Mouse (Mus musculus) forebrain, embryonic 16.5 days (tissue): Measurements from ENCODE around the gene Ngp. TPM values are rescaled to one million over a fixed set of nuclear protein-coding genes. Genes with fewer than 3 reads are reported as not detected.
A peak's percentile ranks its signal among the peaks of the same experiment; 100 is the strongest.
"Not testable (repeated sequence)": the region's sequence is repeated elsewhere in the genome, so short reads cannot be mapped to it uniquely, and the experiment has no call there.

Source experiments
- ATAC-seq: fragments of 200-750 bp; cut with Nextera tagmentation; 2 replicates; pipeline ENCODE4 v1.8.0; 2017; ENCODE audit warnings: mild to moderate bottlenecking, moderate library complexity
- H3K27ac ChIP-seq: fragments of 300-500 bp; sonication (generic); 2 replicates; pipeline ENCODE4 v1.5.1; 2014; ENCODE audit warnings: low read length, control low read depth
- H3K27me3 ChIP-seq: fragments of 300-500 bp; sonication (generic); replicated peaks from 2 replicates; pipeline ENCODE4 v1.6.1; 2014; ENCODE audit warnings: low read length; ENCODE audit not compliant: control insufficient read depth, insufficient read depth
- H3K36me3 ChIP-seq: fragments of 300-500 bp; sonication (generic); 2 replicates; pipeline ENCODE4 v1.6.1; 2014; ENCODE audit not compliant: control insufficient read depth, insufficient read depth
- H3K4me1 ChIP-seq: fragments of 300-500 bp; sonication (generic); replicated peaks from 2 replicates; pipeline ENCODE4 v1.6.1; 2014; ENCODE audit warnings: low read length; ENCODE audit not compliant: control insufficient read depth, insufficient read depth
- H3K4me2 ChIP-seq: fragments of 300-500 bp; sonication (generic); 2 replicates; pipeline ENCODE4 v1.6.1; 2014; ENCODE audit warnings: mild to moderate bottlenecking, low read length, control low read depth
- H3K4me3 ChIP-seq: fragments of 300-500 bp; sonication (generic); replicated peaks from 2 replicates; pipeline ENCODE4 v1.5.1; 2014; ENCODE audit warnings: mild to moderate bottlenecking, low read length, control low read depth
- H3K9ac ChIP-seq: fragments of 300-500 bp; sonication (generic); replicated peaks from 2 replicates; pipeline ENCODE4 v1.6.1; 2014; ENCODE audit warnings: low read depth, low read length, control low read depth
- H3K9me3 ChIP-seq: fragments of 300-500 bp; sonication (generic); 2 replicates; pipeline ENCODE4 v1.6.1; 2016; ENCODE audit warnings: low read length; ENCODE audit not compliant: control insufficient read depth
- WGBS: fragments of 180-500 bp; shearing (Covaris S2); extraction: QIAGEN DNeasy Blood & Tissue Kit; methylation state at CpG from one replicate; pipeline ENCODE4 v1.1.7; 2014; 5-methylcytosine and 5-hydroxymethylcytosine counted together
- polyA plus RNA-seq: library from polyadenylated mRNA; unstranded; fragments of >200 nt; fragmentation: Nextera tagmentation; extraction: Ambion mirVana; gene quantifications from 2 replicates; pipeline ENCODE4 v1.2.1, GENCODE M21; 2015

The Ngp gene
- polyA plus RNA-seq, 1 experiment from 2014 or later, result 0.51 TPM

DNA sequence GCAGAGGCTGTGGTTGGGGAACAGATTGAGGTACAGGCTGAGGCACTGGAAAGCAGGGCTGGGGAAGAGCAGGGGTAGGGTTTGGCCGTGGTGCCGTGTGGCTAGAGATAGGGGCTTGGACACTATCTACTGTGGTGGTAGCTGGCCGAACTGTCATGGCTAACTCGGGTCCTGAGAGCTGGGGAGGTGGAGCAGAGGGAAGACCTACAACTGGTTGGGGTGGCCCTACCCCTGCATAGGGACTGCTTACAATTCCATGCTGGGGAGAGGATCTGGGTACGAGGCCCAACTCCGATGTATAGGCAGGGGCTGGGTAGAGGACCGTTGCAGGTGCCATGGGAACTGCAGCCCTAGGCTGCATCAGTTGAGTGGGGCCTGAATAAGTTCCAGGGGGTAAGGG lies 31.5 kb upstream of the Ngp start:
- no peak for ATAC-seq
- Histone ChIP-seq H3K27ac (no peak overlapping the region), H3K4me1 (no peaks in the 10 kb centered on the region), H3K27me3 (no peaks in the 10 kb centered on the region), H3K9me3 (no peaks in the 10 kb centered on the region), H3K9ac (no peak overlapping the region), H3K4me3 (no peak overlapping the region), H3K36me3 (peaks cover 53% of the 10 kb centered on the region), H3K4me2 (no peak overlapping the region)
- 93% methylated on average over 7 of the region's 7 CpGs for WGBS

DNA sequence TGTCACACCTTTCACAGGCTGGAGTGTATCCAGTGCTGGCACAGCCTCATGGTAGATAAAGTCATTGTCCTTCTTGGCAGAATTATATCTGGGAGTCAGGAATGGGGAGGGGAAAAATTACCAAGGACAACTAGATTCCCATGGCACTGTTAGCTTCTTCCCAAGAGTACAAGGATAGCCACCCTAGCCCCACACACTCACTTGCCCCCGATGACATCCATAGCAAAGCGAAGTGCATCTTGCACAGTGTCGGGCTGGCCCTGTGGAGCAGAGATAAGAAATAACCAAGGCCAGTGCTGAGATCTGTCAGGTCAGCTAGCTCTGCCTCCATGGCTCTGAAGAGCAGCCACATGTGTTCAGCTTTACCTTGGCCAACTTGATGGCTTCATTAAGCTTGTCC lies 28.7 kb upstream of the Ngp start:
- H3K9ac ChIP-seq, result no peak overlapping the region
- H3K4me1 ChIP-seq, result no peaks in the 10 kb centered on the region
- no peaks in the 10 kb centered on the region for H3K9me3 ChIP-seq
- WGBS, result 95% methylated on average over 3 of the region's 3 CpGs
- H3K4me3 ChIP-seq, result no peak overlapping the region
- H3K27me3 ChIP-seq, result no peaks in the 10 kb centered on the region
- peaks cover 45% of the 10 kb centered on the region for H3K36me3 ChIP-seq
- no peak for ATAC-seq
- H3K4me2 ChIP-seq, result no peak overlapping the region
- no peak overlapping the region for H3K27ac ChIP-seq

DNA sequence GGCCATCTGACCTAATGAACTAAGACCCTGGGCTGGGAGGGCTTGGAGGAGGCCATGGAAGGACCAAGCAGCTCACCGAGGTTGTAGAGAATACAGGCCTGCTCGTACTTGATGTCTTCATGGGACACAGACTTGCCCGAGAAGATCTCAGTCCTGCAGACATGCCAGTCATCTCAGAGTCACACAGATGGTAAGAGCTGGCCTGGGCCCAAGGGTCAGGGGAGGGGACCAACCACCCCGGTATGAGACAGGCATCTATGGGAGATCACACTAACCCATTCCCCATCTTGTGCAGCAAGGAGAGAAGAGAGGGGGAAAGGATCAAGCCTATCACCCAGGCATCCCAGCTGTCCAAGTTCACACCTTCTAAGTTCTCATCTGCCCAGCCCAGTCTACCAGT lies 26.3 kb upstream of the Ngp start:
- H3K4me1 ChIP-seq, result no peaks in the 10 kb centered on the region
- H3K27ac ChIP-seq, result no peak overlapping the region
- peaks cover 28% of the 10 kb centered on the region for H3K36me3 ChIP-seq
- H3K27me3 ChIP-seq, result no peaks in the 10 kb centered on the region
- 82% methylated on average over 4 of the region's 4 CpGs for WGBS
- no peak overlapping the region for H3K4me3 ChIP-seq
- no peak for ATAC-seq
- H3K9me3 ChIP-seq, result no peaks in the 10 kb centered on the region
- H3K9ac ChIP-seq, result no peak overlapping the region
- no peak overlapping the region for H3K4me2 ChIP-seq

DNA sequence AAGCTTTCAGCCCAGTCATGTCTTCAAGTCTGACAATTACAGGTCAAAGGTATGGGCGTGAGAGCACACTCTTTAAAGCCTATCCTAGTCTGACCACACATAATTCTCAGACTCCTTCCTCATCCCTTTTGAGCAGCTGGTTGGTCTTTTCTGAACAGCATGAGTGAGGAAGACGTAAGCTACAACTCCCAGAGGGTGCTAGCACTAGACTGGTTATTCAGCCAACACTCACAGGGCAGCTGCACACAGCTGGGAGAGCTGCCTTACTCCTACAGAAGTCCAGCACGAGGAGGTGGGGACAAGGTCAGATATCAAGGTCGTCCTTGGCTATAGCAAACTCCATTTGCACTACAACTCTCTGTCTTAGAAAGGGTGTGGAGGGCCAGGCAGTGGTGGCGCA lies 18.9 kb upstream of the Ngp start:
- H3K27ac ChIP-seq, result no peak overlapping the region
- H3K4me1 ChIP-seq, result no peaks in the 10 kb centered on the region; the same call in 1 of the 2 replicates
- no peaks in the 10 kb centered on the region for H3K27me3 ChIP-seq
- H3K36me3 ChIP-seq, result no peaks in the 10 kb centered on the region
- no peak overlapping the region for H3K4me2 ChIP-seq
- no peak overlapping the region for H3K9ac ChIP-seq
- H3K4me3 ChIP-seq, result no peak overlapping the region
- WGBS, result 86% methylated on average over 5 of the region's 5 CpGs
- no peaks in the 10 kb centered on the region for H3K9me3 ChIP-seq
- ATAC-seq, result no peak

DNA sequence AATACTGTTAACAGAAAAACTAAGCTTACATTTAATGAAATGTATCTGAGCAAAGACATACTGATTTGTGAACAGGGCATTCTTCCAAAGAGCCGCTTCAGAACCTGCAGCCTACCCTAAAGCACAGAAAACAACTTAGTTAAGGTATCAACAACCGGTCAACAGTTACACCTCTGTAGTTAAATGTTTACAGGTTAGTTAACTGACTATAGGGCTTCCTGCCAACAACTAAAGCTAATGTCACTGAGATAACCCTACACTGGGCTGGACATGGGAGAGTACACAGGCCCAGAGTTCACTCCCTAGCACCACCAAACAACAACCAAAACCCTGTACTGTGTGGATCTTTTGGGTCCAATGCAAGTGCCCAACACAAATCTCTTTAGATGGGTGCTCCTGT lies 16.8 kb upstream of the Ngp start:
- no peaks in the 10 kb centered on the region for H3K36me3 ChIP-seq
- no peak overlapping the region for H3K27ac ChIP-seq
- WGBS, result 100% methylated on average over 2 of the region's 2 CpGs
- no peaks in the 10 kb centered on the region for H3K27me3 ChIP-seq
- H3K4me3 ChIP-seq, result no peak overlapping the region
- H3K9ac ChIP-seq, result no peak overlapping the region
- H3K4me2 ChIP-seq, result no peak overlapping the region
- H3K9me3 ChIP-seq, result no peaks in the 10 kb centered on the region
- no peak for ATAC-seq
- peaks cover 14% of the 10 kb centered on the region for H3K4me1 ChIP-seq

DNA sequence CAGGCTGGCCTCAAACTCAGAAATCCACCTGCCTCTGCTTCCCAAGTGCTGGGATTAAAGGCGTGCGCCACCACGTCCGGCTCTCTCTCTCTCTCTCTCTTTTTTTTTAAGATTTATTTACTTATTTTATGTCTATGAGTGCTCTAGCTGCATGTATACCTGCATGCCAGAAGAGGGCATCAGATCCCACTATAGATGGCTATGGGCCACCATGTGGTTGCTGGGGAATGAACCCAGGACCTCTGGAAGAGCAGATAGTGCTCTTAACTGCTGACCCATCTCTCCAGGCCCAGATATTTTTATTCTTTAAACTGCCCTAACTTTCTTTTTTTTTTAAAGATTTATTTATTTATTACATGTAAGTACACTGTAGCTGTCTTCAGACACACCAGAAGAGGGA lies 16.3 kb upstream of the Ngp start:
- not testable (repeated sequence) for H3K36me3 ChIP-seq, H3K4me3 ChIP-seq, ATAC-seq, H3K27ac ChIP-seq, H3K27me3 ChIP-seq, H3K9me3 ChIP-seq, H3K4me2 ChIP-seq, H3K9ac ChIP-seq
- H3K4me1 ChIP-seq, result peaks cover 14% of the 10 kb centered on the region
- WGBS, result 87% methylated on average over 4 of the region's 4 CpGs

DNA sequence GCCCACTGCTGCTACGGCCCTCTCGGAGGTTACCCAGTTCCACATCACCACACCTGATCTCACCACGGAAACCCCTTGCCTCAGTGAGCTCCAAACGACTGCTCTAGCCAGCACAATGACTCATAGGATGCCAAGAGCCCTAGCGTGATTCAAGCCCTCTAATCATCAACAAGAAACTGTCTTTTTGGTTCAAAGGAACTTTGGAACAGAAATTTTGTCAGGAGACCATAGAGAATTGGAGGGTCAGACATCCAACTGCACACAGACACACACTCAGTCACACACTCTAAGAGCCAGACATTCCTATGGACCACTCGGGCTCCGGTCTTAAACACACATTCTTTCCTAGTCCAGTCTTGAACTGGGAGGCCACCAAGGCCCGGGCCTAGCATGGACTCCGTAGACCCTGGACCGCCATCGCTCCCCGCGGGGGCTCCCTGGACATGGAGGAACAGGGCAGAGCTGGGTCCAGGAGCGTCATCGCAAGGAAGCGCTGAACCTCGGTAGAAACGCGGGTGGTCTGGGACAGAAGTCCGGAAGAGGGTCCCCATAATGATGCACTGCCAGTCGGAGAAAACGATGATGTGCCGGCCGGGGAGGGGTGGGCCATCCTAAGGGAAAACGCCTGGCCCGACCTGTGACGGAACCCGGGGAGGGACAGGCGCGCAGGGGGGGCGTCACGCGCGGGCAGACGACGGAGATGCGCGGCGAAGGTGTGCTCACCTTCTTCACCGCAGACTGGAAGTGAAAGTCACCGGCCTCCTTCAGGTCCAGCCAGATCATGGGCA lies 12.0 kb upstream of the Ngp start:
- H3K4me1 ChIP-seq, result peaks cover 16% of the 10 kb centered on the region
- H3K9ac ChIP-seq, result peak overlapping the region; percentile 85
- peak overlapping the region; percentile 62; the same call in 1 of the 2 replicates for H3K27ac ChIP-seq
- no peaks in the 10 kb centered on the region for H3K9me3 ChIP-seq
- peak; percentile 65; the same call in 1 of the 2 replicates for ATAC-seq
- H3K4me3 ChIP-seq, result peak overlapping the region; percentile 77
- WGBS, result under 1% methylated on average over 41 of the region's 41 CpGs
- peak overlapping the region; percentile 78 for H3K4me2 ChIP-seq
- no peaks in the 10 kb centered on the region for H3K27me3 ChIP-seq
- no peaks in the 10 kb centered on the region for H3K36me3 ChIP-seq

DNA sequence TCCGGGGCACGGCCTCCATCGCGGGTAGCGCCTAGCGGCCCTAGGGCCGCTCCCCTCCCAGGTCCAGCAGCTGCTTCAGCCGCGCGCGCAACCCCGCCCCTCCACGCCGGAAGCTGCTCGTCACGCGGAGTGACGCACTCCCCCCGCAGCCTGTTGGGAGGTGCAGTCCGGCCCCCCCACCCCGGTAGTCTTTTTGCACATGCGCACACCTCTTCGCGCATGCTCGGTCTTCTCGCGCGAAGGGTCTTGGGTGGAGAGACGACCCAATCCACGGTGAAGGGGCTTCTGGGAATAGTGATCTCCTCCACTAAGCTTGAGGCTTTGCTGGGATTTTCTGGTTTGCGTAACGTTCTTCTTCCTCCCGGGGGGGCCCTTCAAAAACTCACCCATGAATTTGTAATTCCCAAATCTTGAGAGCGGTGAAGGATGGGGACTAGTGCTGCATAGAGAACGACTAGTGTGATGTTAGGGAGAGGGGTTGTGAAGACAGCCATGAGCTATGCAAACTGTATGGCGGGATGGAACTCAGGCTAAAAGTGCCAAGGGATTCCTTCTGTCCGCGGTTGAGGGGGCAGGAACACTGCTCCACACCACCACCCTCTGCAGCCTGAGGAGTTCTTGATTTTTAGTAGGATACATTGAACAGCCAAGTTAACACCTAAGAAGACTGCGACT lies 11.3 kb upstream of the Ngp start, which contains the start of gene Ptpn23:
Gene Ptpn23 (minus strand): TSS at position 115 of the 675 bp plus-strand sequence.
- under 1% methylated on average over 39 of the region's 39 CpGs for WGBS
- Histone ChIP-seq H3K27ac (peak within 1 kb of the TSS; percentile 86), H3K4me1 (peaks cover 16% of the 10 kb centered on the region), H3K4me3 (peak within 1 kb of the TSS; percentile 77), H3K4me2 (peak within 1 kb of the TSS; percentile 78), H3K36me3 (no peaks in the 10 kb centered on the region), H3K27me3 (no peaks in the 10 kb centered on the region), H3K9me3 (no peaks in the 10 kb centered on the region), H3K9ac (peak within 1 kb of the TSS; percentile 85)
- ATAC-seq, result peak; percentile 96

DNA sequence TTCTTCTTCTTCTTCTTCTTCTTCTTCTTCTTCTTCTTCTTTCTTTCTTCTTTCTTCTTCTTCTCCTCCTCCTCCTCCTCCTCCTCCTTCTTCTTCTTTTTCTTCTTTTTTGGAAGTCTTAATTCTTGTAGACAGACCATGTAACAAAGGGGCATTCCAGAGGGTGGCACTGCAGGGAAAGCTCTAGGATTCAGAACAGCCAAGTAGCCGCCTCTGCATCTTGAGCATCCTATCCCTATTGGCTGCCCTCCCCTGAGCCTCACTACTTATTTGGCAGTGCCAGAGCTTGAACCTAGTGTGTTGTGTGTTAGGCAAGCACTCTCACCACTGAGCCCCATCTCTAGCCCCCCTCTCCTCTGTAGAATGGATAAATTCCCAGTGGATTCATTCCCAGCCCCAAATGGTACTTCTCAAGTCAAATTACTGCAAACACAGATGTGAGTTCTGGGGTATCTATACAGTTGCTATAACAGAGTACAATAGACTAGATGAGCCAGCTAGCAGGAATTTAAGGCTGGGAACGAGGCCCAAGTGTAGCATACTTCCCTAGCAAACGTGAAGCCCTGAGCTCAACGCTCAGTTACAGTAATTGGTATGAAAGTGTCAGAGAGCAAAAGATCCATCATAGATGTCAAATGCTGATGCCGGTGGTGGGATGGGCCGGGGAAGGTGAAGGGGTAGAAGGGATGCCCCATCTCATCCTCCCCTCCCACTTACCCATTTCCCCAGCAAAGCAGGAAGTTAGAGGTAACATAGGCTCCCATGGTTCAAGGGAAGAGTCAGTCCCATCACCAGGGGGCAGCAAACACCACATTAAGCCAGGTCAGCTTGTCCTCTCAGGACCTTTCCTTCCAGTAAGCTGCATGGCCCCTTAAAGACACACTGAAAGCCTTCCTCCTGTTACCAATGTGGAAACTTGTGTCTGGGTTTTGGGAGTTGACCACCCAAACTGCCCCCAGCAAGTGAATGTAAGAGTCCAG lies 8.3 kb upstream of the Ngp start:
- Histone ChIP-seq H3K27me3 (no peaks in the 10 kb centered on the region), H3K4me1 (peaks cover 11% of the 10 kb centered on the region), H3K27ac (no peak overlapping the region), H3K9ac (no peak overlapping the region), H3K36me3 (no peaks in the 10 kb centered on the region), H3K4me2 (no peak overlapping the region), H3K9me3 (no peaks in the 10 kb centered on the region), H3K4me3 (no peak overlapping the region)
- no peak for ATAC-seq
- 44% methylated on average over 6 of the region's 6 CpGs for WGBS
